Mouse (Mus musculus) MEL (cell line): ENCODE data around the gene Cldn4. TPM values are rescaled to one million over a fixed set of nuclear protein-coding genes. Genes with fewer than 3 reads are reported as not detected.

ENCODE experiments used
- DNase-seq: peaks from one replicate; pipeline ENCODE4 v3.0.0; 2011; ENCODE audit warnings: low read depth, low spot score
- H3K27ac ChIP-seq: 2 replicates; pipeline ENCODE4 v1.5.1; 2012; ENCODE audit warnings: low read depth, mild to moderate bottlenecking, control low read depth, low read length, moderate library complexity; ENCODE audit not compliant: control insufficient read depth
- H3K27me3 ChIP-seq, 2 experiments: fragments of 150-350 bp in 1 of 2; sonication (generic) in 1 of 2; 2 replicates each; pipeline ENCODE4 v1.6.1; 2012; ENCODE audit warnings: low read length in 2 of 2, mild to moderate bottlenecking in 2 of 2, improper control_type of control experiment in 1 of 2, moderate library complexity in 1 of 2; ENCODE audit not compliant: insufficient read depth in 2 of 2, control insufficient read depth in 1 of 2
- H3K36me3 ChIP-seq, 2 experiments: 2 replicates each; pipeline ENCODE4 v1.6.1; 2012 to 2014; ENCODE audit warnings: low read length in 2 of 2, improper control_type of control experiment in 1 of 2, inconsistent platforms in 1 of 2, mild to moderate bottlenecking in 1 of 2; ENCODE audit not compliant: insufficient read depth in 2 of 2, control insufficient read depth in 1 of 2
- H3K4me1 ChIP-seq, 2 experiments: fragments of 150-350 bp in 1 of 2; sonication (generic) in 1 of 2; 2 replicates each; pipeline ENCODE4 v1.6.1; 2012; ENCODE audit warnings: low read length in 2 of 2, improper control_type of control experiment in 1 of 2, mild to moderate bottlenecking in 1 of 2; ENCODE audit not compliant: insufficient read depth in 2 of 2, control insufficient read depth in 1 of 2
- H3K4me3 ChIP-seq, 2 experiments: fragments of 150-350 bp in 1 of 2; sonication (generic) in 1 of 2; 2 replicates each; pipeline ENCODE4 v1.5.1; 2012; ENCODE audit warnings: low read depth in 2 of 2, low read length in 2 of 2, mild to moderate bottlenecking in 2 of 2, moderate library complexity in 2 of 2, control low read depth in 1 of 2, improper control_type of control experiment in 1 of 2; ENCODE audit not compliant: control insufficient read depth in 1 of 2, insufficient read depth in 1 of 2
- H3K79me2 ChIP-seq: 2 replicates; pipeline ENCODE4 v1.6.1; 2012; ENCODE audit warnings: mild to moderate bottlenecking, low read length, moderate library complexity; ENCODE audit not compliant: control insufficient read depth, poor library complexity, insufficient read depth
- H3K9ac ChIP-seq: 2 replicates; pipeline ENCODE4 v1.6.1; 2012; ENCODE audit warnings: low read depth, mild to moderate bottlenecking, control low read depth, low read length, moderate library complexity; ENCODE audit not compliant: control insufficient read depth, poor library complexity, severe bottlenecking
- H3K9me3 ChIP-seq: fragments of 150-350 bp; sonication (generic); replicated peaks from 2 replicates; pipeline ENCODE4 v1.6.1; 2012; ENCODE audit warnings: mild to moderate bottlenecking, low read length, improper control_type of control experiment, moderate library complexity; ENCODE audit not compliant: insufficient read depth
- BHLHE40 ChIP-seq: IDR thresholded peaks from 2 replicates; pipeline ENCODE4 v1.6.1; 2012; ENCODE audit warnings: low read depth, mild to moderate bottlenecking, inconsistent platforms, low read length, improper control_type of control experiment, borderline replicate concordance
- ELF1 ChIP-seq: IDR thresholded peaks from 2 replicates; pipeline ENCODE4 v1.6.1; 2014; ENCODE audit warnings: low read depth, mild to moderate bottlenecking, inconsistent platforms, low read length, improper control_type of control experiment, moderate library complexity
- ETS1 ChIP-seq: IDR thresholded peaks from 2 replicates; pipeline ENCODE4 v1.6.1; 2012; ENCODE audit warnings: low read depth, mild to moderate bottlenecking, inconsistent platforms, low read length, improper control_type of control experiment, moderate library complexity
- GABPA ChIP-seq: IDR thresholded peaks from 2 replicates; pipeline ENCODE4 v1.6.1; 2012; ENCODE audit warnings: low read depth, mild to moderate bottlenecking, inconsistent platforms, low read length, improper control_type of control experiment, moderate library complexity
- HCFC1 ChIP-seq: IDR thresholded peaks from 2 replicates; pipeline ENCODE4 v1.6.1; 2012; ENCODE audit warnings: low read depth, mild to moderate bottlenecking, inconsistent platforms, low read length, improper control_type of control experiment, moderate library complexity
- MAFK ChIP-seq: IDR thresholded peaks from 2 replicates; pipeline ENCODE4 v1.6.1; 2011; ENCODE audit warnings: low read depth, mild to moderate bottlenecking, low read length, improper control_type of control experiment, borderline replicate concordance
- MAX ChIP-seq: IDR thresholded peaks from 2 replicates; pipeline ENCODE4 v1.6.1; 2011; ENCODE audit warnings: low read length, improper control_type of control experiment
- MAZ ChIP-seq: IDR thresholded peaks from 2 replicates; pipeline ENCODE4 v1.6.1; 2012; ENCODE audit warnings: low read depth, mild to moderate bottlenecking, inconsistent platforms, low read length, improper control_type of control experiment
- MEF2A ChIP-seq: IDR thresholded peaks from 2 replicates; pipeline ENCODE4 v1.6.1; 2014; ENCODE audit warnings: low read depth, mild to moderate bottlenecking, inconsistent platforms, low read length, improper control_type of control experiment; ENCODE audit not compliant: poor library complexity, insufficient replicate concordance, severe bottlenecking; ENCODE audit errors: extremely low read depth
- MXI1 ChIP-seq: IDR thresholded peaks from 2 replicates; pipeline ENCODE4 v1.6.1; 2011; ENCODE audit warnings: mild to moderate bottlenecking, low read depth, low read length, improper control_type of control experiment
- MYB ChIP-seq: IDR thresholded peaks from 2 replicates; pipeline ENCODE4 v1.6.1; 2011; ENCODE audit warnings: mild to moderate bottlenecking, low read depth, low read length, improper control_type of control experiment
- MYC ChIP-seq: IDR thresholded peaks from 2 replicates; pipeline ENCODE4 v1.6.1; 2011; ENCODE audit warnings: low read depth, mild to moderate bottlenecking, low read length, improper control_type of control experiment, moderate library complexity
- NELFE ChIP-seq: IDR thresholded peaks from 2 replicates; pipeline ENCODE4 v1.6.1; 2011; ENCODE audit warnings: low read depth, low read length, improper control_type of control experiment
- NRF1 ChIP-seq: IDR thresholded peaks from 2 replicates; pipeline ENCODE4 v1.6.1; 2014; ENCODE audit warnings: low read depth, mild to moderate bottlenecking, inconsistent platforms, low read length, improper control_type of control experiment, moderate library complexity; ENCODE audit not compliant: poor library complexity, insufficient read depth, severe bottlenecking
- POLR2A ChIP-seq, 2 experiments: IDR thresholded peaks; 2 replicates each; pipeline ENCODE4 v1.6.1; 2011 to 2012; ENCODE audit warnings: low read length in 2 of 2, mild to moderate bottlenecking in 2 of 2, control low read depth in 1 of 2, improper control_type of control experiment in 1 of 2, low read depth in 1 of 2, moderate library complexity in 1 of 2; ENCODE audit not compliant: control insufficient read depth in 1 of 2, insufficient read depth in 1 of 2, poor library complexity in 1 of 2
- POLR2AphosphoS5 ChIP-seq: IDR thresholded peaks from 2 replicates; pipeline ENCODE4 v1.6.1; 2012; ENCODE audit warnings: low read depth, borderline replicate concordance, mild to moderate bottlenecking, inconsistent platforms, low read length, moderate library complexity, mixed read lengths
- RCOR1 ChIP-seq: IDR thresholded peaks from 2 replicates; pipeline ENCODE4 v1.6.1; 2012; ENCODE audit warnings: low read depth, mild to moderate bottlenecking, inconsistent platforms, low read length, improper control_type of control experiment
- SIN3A ChIP-seq: IDR thresholded peaks from 2 replicates; pipeline ENCODE4 v1.6.1; 2012; ENCODE audit warnings: low read length, improper control_type of control experiment, inconsistent platforms
- TBP ChIP-seq: IDR thresholded peaks from 2 replicates; pipeline ENCODE4 v1.8.0; 2011; ENCODE audit warnings: low read depth, low read length, improper control_type of control experiment
- TCF12 ChIP-seq: IDR thresholded peaks from 2 replicates; pipeline ENCODE4 v1.6.1; 2014; ENCODE audit warnings: low read depth, mild to moderate bottlenecking, inconsistent platforms, low read length, improper control_type of control experiment, moderate library complexity
- USF1 ChIP-seq: IDR thresholded peaks from 2 replicates; pipeline ENCODE4 v1.6.1; 2014; ENCODE audit warnings: low read depth, mild to moderate bottlenecking, inconsistent platforms, low read length, improper control_type of control experiment, moderate library complexity
- ZC3H11A ChIP-seq: IDR thresholded peaks from 2 replicates; pipeline ENCODE4 v1.6.1; 2012; ENCODE audit warnings: low read depth, mild to moderate bottlenecking, inconsistent platforms, low read length, improper control_type of control experiment
- ZKSCAN1 ChIP-seq: IDR thresholded peaks from 2 replicates; pipeline ENCODE4 v1.6.1; 2012; ENCODE audit warnings: low read depth, mild to moderate bottlenecking, inconsistent platforms, low read length, improper control_type of control experiment, moderate library complexity
- polyA plus RNA-seq, 2 experiments: library from polyadenylated mRNA; stranded (reverse) in 1 of 2; unstranded in 1 of 2; fragments of >175 nt in 1 of 2; fragments of >200 nt in 1 of 2; gene quantifications; 2 replicates each; pipeline versions ENCODE4 v1.2.1 to v1.2.4; 2012; ENCODE audit warnings: low replicate concordance in 2 of 2, low read depth in 1 of 2; ENCODE audit not compliant: insufficient read length in 2 of 2, insufficient read depth in 1 of 2, missing spikeins in 1 of 2
- total RNA-seq: library from RNA; depleted of rRNA; stranded (reverse); fragments of 300-350 nt; gene quantifications from 2 replicates; pipeline ENCODE4 v1.2.3, GENCODE M21; 2012

Cldn4 gene
- total and polyA plus RNA-seq, 3 experiments, result 0.04 to 0.08 TPM; not detected in 1

DNA sequence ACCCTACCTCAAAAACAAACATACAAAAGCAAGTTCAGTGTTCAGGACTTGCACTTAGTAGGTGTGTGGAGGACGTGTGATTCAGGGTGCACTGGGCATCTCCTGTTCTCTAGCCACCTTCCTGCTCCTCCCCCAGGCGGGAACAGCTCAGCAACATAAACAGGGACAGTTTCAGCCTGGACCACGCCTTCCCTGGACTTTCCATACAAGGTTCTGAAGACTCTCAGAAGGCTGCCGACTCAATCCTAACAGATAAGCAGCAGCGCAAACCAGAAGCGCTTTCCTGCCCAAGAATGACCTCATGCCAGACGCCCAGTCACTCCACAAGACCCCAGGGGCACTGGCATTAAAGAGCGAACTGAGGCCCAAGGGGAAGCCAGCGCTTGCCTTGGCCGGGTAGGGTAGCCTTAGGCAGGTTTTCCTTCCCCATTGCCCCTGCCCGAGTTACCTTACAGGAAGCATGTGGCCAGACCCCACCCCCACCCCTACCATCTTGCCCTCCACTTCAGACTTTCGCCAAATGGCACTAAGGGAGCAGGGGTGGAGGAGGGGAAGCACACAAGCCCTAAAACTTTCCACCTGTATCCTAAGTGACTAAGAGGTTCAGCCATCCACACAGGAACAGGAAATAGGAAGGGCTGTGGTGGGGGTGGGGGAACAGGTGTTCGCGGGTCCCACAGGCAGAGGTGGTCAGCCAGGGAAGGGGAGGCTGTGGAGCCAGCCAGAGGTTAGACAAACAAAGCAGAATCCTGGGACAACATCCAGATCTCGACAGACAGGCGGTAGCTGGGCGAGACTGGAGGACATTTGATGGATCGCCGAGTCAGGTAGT, 4.5 kb upstream of the Cldn4 start:
- Histone ChIP-seq H3K9me3 (no peaks in the 10 kb centered on the region), H3K4me1 (no peaks in the 10 kb centered on the region), H3K36me3 (no peaks in the 10 kb centered on the region), H3K79me2 (no peaks in the 10 kb centered on the region), H3K27me3 (peaks cover 0 to 6% of the 10 kb centered on the region in 2 experiments; a peak in 3 of 4 replicates), H3K4me3 (no peak overlapping the region), H3K9ac (no peak overlapping the region), H3K27ac (no peak overlapping the region)
- TF ChIP-seq TCF12 (no peak), MYB (no peak), NELFE (no peak), MEF2A (no peak), ELF1 (no peak), USF1 (no peak), ETS1 (no peak), ZC3H11A (no peak), RCOR1 (no peak), NRF1 (no peak), MAX (no peak), BHLHE40 (no peak), HCFC1 (no peak), POLR2A (IDR thresholded peaks at IDR 0.05; ENCODE audit: control insufficient read depth in 1 of 2, insufficient read depth in 1 of 2, low read depth in 1 of 2, low read length in 2 of 2, poor library complexity in 1 of 2) (no peak)
- DNase-seq, result no peak

DNA sequence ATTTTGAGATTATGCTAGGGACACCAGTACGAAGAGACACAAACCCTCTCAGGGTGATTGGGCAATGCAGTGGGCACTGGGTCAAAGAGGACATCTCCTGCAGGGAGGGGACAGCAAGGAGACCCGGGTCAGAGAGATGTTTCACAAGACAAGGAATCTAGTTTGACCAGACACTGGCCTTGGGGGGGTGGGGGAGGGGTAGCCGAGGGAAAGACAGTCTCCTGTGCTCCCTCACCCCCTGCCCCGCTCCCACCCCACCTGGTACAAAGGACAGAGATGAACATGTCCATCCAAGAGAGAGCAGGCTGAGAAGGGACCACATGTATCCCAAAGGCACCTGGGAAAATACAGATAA, 1.3 kb upstream of the Cldn4 start:
- Histone ChIP-seq H3K79me2 (no peaks in the 10 kb centered on the region), H3K9ac (no peak overlapping the region), H3K9me3 (no peaks in the 10 kb centered on the region), H3K27me3 (peaks cover 0 to 6% of the 10 kb centered on the region in 2 experiments; a peak in 3 of 4 replicates), H3K4me3 (no peak overlapping the region), H3K4me1 (no peaks in the 10 kb centered on the region), H3K27ac (no peak overlapping the region), H3K36me3 (no peaks in the 10 kb centered on the region)
- TF ChIP-seq TBP, result no peak
- TF ChIP-seq MYC, result no peak
- TF ChIP-seq MAZ, result no peak
- TF ChIP-seq POLR2A (IDR thresholded peaks at IDR 0.05; ENCODE audit: control insufficient read depth in 1 of 2, insufficient read depth in 1 of 2, low read depth in 1 of 2, low read length in 2 of 2, poor library complexity in 1 of 2), result no peak
- TF ChIP-seq GABPA, result no peak
- no peak for TF ChIP-seq POLR2AphosphoS5
- no peak for TF ChIP-seq ZKSCAN1
- no peak for TF ChIP-seq MAFK
- TF ChIP-seq MYB, result no peak
- no peak for TF ChIP-seq ETS1
- TF ChIP-seq MXI1, result no peak
- no peak for TF ChIP-seq SIN3A
- no peak for DNase-seq
